Mouse (Mus musculus): Measurements from ENCODE around the gene Gdap1l1. TPM values are rescaled to one million over a fixed set of nuclear protein-coding genes. Genes with fewer than 3 reads are reported as not detected.

The Gdap1l1 gene
- total and polyA plus RNA-seq, 2 experiments from 2014 or later = 147 to 182 TPM

- H3K9ac ChIP-seq (replicated peaks; ENCODE audit: low read length, poor library complexity, severe bottlenecking) = no peak overlapping the region
- H3K4me1 ChIP-seq (ENCODE audit: insufficient read depth, low read length) = no peaks in the 10 kb centered on the region
- 89% methylated on average over 9 of the region's 9 CpGs for WGBS
- no peak overlapping the region for H3K4me2 ChIP-seq (ENCODE audit: low read depth, low read length, poor library complexity, severe bottlenecking)
- H3K9me3 ChIP-seq (ENCODE audit: low read length) = no peaks in the 10 kb centered on the region
- TF ChIP-seq CTCF (IDR thresholded peaks at IDR 0.05) = no peak
- no peak for DNase-seq (ENCODE audit: low spot score)
- no peak overlapping the region for H3K27ac ChIP-seq (ENCODE audit: low read depth, low read length)
- no peaks in the 10 kb centered on the region for H3K27me3 ChIP-seq (ENCODE audit: insufficient read depth, low read length)
- H3K36me3 ChIP-seq (ENCODE audit: insufficient read depth, low read length) = no peaks in the 10 kb centered on the region
- ATAC-seq (ENCODE audit: low FRiP score) = no peak
- H3K4me3 ChIP-seq (ENCODE audit: low read depth, low read length) = no peak overlapping the region
Measured at GRCm38 (mm10) chr2:163431289-163431688, 7.0 kb upstream of the Gdap1l1 start.

- Histone ChIP-seq H3K9ac (replicated peaks; ENCODE audit: low read length, poor library complexity, severe bottlenecking) (no peak overlapping the region), H3K27ac (ENCODE audit: low read depth, low read length) (no peak overlapping the region), H3K9me3 (ENCODE audit: low read length) (no peaks in the 10 kb centered on the region), H3K4me3 (ENCODE audit: low read depth, low read length) (no peak overlapping the region), H3K36me3 (ENCODE audit: insufficient read depth, low read length) (no peaks in the 10 kb centered on the region), H3K4me2 (ENCODE audit: low read depth, low read length, poor library complexity, severe bottlenecking) (no peak overlapping the region), H3K27me3 (ENCODE audit: insufficient read depth, low read length) (no peaks in the 10 kb centered on the region), H3K4me1 (ENCODE audit: insufficient read depth, low read length) (peaks cover 7% of the 10 kb centered on the region; the same call in 1 of the 2 replicates)
- WGBS = 14% methylated on average over 4 of the region's 4 CpGs
- no peak for ATAC-seq (ENCODE audit: low FRiP score)
- peak; percentile 35 for DNase-seq (ENCODE audit: low spot score)
- TF ChIP-seq CTCF (IDR thresholded peaks at IDR 0.05) = no peak
Measured at GRCm38 (mm10) chr2:163433971-163434370, 4.3 kb upstream of the Gdap1l1 start.

DNA sequence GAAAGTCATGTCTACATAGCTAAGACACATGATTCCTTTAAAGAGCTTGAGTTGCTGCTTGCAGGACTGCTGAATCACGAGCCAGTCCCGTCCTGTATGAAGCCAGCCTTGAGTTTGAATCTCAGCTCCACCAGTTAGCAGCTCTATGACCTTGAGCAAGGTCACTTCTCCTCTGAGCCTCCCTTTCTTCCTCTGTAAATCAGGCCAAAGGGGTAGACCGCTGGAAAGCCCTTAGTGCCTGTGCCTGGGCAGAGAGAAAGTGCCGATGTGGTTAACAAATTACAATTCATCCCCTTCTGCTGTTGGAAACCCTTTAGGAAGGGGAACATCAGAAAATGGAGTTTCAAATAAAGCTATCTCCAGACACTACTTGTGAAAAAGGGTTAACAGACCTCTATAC, 476 bp upstream of the Gdap1l1 start:
- peaks cover 24% of the 10 kb centered on the region; the same call in 1 of the 2 replicates for H3K4me1 ChIP-seq (ENCODE audit: insufficient read depth, low read length)
- TF ChIP-seq CTCF (IDR thresholded peaks at IDR 0.05) = no peak
- no peaks in the 10 kb centered on the region for H3K9me3 ChIP-seq (ENCODE audit: low read length)
- peak overlapping the region; percentile 60 for H3K4me3 ChIP-seq (ENCODE audit: low read depth, low read length)
- H3K27me3 ChIP-seq (ENCODE audit: insufficient read depth, low read length) = no peaks in the 10 kb centered on the region
- H3K9ac ChIP-seq (replicated peaks; ENCODE audit: low read length, poor library complexity, severe bottlenecking) = peak overlapping the region; percentile 95
- peak overlapping the region; percentile 87 for H3K4me2 ChIP-seq (ENCODE audit: low read depth, low read length, poor library complexity, severe bottlenecking)
- H3K27ac ChIP-seq (ENCODE audit: low read depth, low read length) = peak overlapping the region; percentile 90
- DNase-seq (ENCODE audit: low spot score) (no peak), ATAC-seq (ENCODE audit: low FRiP score) (peak; percentile 18; the same call in 1 of the 2 replicates)
- 35% methylated on average over 4 of the region's 4 CpGs for WGBS
- peaks cover under 1% of the 10 kb centered on the region; the same call in 1 of the 2 replicates for H3K36me3 ChIP-seq (ENCODE audit: insufficient read depth, low read length)

DNA sequence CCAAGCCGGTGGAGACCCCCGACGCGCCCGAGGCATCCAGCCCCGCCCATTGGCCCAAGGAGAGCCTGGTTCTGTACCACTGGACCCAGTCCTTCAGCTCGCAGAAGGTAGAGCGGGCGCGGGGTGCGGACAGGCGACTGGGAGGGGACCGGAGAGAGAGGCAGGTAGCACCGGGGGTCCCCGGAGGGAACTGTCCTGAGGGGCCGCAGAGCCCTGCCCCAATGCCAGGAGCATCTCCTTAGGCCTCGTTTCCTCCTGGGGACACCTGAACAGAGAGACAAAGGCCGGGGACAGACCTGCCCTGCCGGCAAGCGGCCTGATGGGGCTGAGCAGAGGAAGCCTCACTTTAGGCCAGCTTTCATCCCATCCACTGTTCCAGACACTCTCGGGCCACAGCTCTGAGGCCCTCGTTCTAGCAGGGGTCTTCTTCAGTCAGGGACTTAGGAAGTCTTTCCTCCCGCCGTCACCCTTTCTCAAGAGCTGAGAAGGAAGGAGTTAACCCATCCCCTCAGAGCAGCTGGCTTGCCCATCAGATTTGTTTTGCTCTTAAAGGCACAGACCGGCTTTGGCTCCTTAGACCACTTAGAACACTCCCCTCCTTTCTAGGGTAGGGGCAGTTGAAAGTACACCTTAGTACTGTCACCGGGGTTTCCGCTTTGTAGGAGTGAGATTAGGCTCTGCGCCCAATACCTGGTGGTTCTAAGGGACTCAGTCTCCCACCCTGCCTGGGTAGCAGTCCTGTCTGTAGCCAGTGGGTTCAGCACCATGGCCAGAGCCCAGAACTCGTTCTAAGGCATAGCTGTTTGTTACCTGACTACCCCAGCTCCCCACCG, 559 bp downstream of the Gdap1l1 start:
- DNase-seq (ENCODE audit: low spot score) (peak; percentile 72), ATAC-seq (ENCODE audit: low FRiP score) (peak; percentile 47)
- Histone ChIP-seq H3K4me2 (ENCODE audit: low read depth, low read length, poor library complexity, severe bottlenecking) (peak overlapping the region; percentile 87), H3K27me3 (ENCODE audit: insufficient read depth, low read length) (no peaks in the 10 kb centered on the region), H3K36me3 (ENCODE audit: insufficient read depth, low read length) (peaks cover 5% of the 10 kb centered on the region; the same call in 1 of the 2 replicates), H3K4me1 (ENCODE audit: insufficient read depth, low read length) (peaks cover 24% of the 10 kb centered on the region; the same call in 1 of the 2 replicates), H3K9ac (replicated peaks; ENCODE audit: low read length, poor library complexity, severe bottlenecking) (peak overlapping the region; percentile 95), H3K27ac (ENCODE audit: low read depth, low read length) (peak overlapping the region; percentile 90), H3K9me3 (ENCODE audit: low read length) (no peaks in the 10 kb centered on the region), H3K4me3 (ENCODE audit: low read depth, low read length) (peak overlapping the region; percentile 60)
- 1% methylated on average over 30 of the region's 30 CpGs for WGBS
- TF ChIP-seq CTCF (IDR thresholded peaks at IDR 0.05) = no peak

DNA sequence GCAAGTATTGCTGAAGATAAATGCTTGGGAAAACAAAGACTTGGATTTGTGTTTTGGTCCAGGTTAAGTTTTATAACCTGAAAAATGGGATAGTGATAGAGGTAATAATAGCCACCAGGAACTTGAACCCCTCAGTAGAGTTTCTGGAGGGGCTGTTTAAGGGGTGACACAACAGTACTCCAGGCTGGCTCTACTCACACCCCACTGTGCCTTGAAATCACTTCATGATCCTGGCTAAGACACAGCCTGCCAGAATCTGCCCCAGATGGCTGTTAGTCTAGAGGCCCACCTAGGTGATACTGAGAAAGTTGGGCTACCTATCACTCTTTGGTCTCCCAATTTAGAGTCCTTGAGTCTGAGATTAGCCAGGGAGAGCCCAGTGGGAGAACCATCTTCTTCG, 1.2 kb downstream of the Gdap1l1 start:
- no peak for ATAC-seq (ENCODE audit: low FRiP score)
- H3K4me3 ChIP-seq (ENCODE audit: low read depth, low read length) = peak overlapping the region; percentile 60
- no peaks in the 10 kb centered on the region for H3K27me3 ChIP-seq (ENCODE audit: insufficient read depth, low read length)
- peak overlapping the region; percentile 87 for H3K4me2 ChIP-seq (ENCODE audit: low read depth, low read length, poor library complexity, severe bottlenecking)
- peaks cover 24% of the 10 kb centered on the region; the same call in 1 of the 2 replicates for H3K4me1 ChIP-seq (ENCODE audit: insufficient read depth, low read length)
- DNase-seq (ENCODE audit: low spot score) = no peak
- no peak overlapping the region for H3K27ac ChIP-seq (ENCODE audit: low read depth, low read length)
- H3K9me3 ChIP-seq (ENCODE audit: low read length) = no peaks in the 10 kb centered on the region
- TF ChIP-seq CTCF (IDR thresholded peaks at IDR 0.05) = no peak
- peak overlapping the region; percentile 95 for H3K9ac ChIP-seq (replicated peaks; ENCODE audit: low read length, poor library complexity, severe bottlenecking)
- peaks cover 5% of the 10 kb centered on the region; the same call in 1 of the 2 replicates for H3K36me3 ChIP-seq (ENCODE audit: insufficient read depth, low read length)
- 79% methylated on average over 1 of the region's 1 CpGs for WGBS

DNA sequence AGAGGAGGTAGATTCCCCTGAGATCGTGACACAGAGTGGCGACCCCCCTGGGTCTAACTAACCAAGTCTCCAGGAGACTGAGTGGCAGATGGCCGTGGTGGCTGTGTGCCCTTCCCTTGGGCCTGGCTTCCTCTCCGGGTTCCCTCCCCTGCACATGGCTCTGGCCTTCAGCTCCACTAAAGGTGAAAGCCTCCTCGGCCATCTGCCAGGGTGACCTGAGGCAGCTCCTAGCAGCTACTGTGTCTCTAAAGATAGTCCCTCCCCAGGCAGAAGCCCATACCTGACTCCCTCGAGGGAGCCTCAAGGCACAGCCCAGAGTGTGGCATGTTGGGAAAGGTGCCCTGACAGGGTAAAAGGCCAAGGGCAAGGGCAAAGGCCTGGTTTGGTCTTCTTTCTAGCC, 5.3 kb downstream of the Gdap1l1 start:
- 67% methylated on average over 6 of the region's 6 CpGs for WGBS
- no peak for ATAC-seq (ENCODE audit: low FRiP score)

More for the DNA sequence above, 5.3 kb downstream of the Gdap1l1 start:
- DNase-seq (ENCODE audit: low spot score) = no peak
- no peak overlapping the region for H3K9ac ChIP-seq (replicated peaks; ENCODE audit: low read length, poor library complexity, severe bottlenecking)
- H3K4me3 ChIP-seq (ENCODE audit: low read depth, low read length) = no peak overlapping the region
- peaks cover 17% of the 10 kb centered on the region; the same call in 1 of the 2 replicates for H3K4me1 ChIP-seq (ENCODE audit: insufficient read depth, low read length)
- peaks cover 13% of the 10 kb centered on the region for H3K36me3 ChIP-seq (ENCODE audit: insufficient read depth, low read length)
- TF ChIP-seq CTCF (IDR thresholded peaks at IDR 0.05) = no peak
- no peaks in the 10 kb centered on the region for H3K9me3 ChIP-seq (ENCODE audit: low read length)
- H3K4me2 ChIP-seq (ENCODE audit: low read depth, low read length, poor library complexity, severe bottlenecking) = no peak overlapping the region
- no peak overlapping the region for H3K27ac ChIP-seq (ENCODE audit: low read depth, low read length)
- H3K27me3 ChIP-seq (ENCODE audit: insufficient read depth, low read length) = no peaks in the 10 kb centered on the region
